Mouse (Mus musculus) olfactory bulb, adult 2 months (tissue): ENCODE results near the gene Shisa9.

Experiments
- CTCF ChIP-seq: fragments of 200-500 bp; IDR thresholded peaks from 2 replicates; pipeline ENCODE4 v1.5.1; 2012; ENCODE audit warnings: low read depth, mild to moderate bottlenecking, low read length, moderate library complexity; ENCODE audit not compliant: insufficient read depth
- POLR2A ChIP-seq: fragments of 200-500 bp; IDR thresholded peaks from 2 replicates; pipeline ENCODE4 v1.6.1; 2012; ENCODE audit warnings: mild to moderate bottlenecking, low read depth, low read length, moderate library complexity; ENCODE audit not compliant: insufficient read depth

- TF ChIP-seq CTCF (no peak), POLR2A (no peak)
Measured at GRCm38 (mm10) chr16:11973707-11974106, 10.2 kb upstream of the Shisa9 start.
